Mouse (Mus musculus) ovary, postnatal 10 days (tissue): ENCODE measurements around the gene Gm16253.
A peak's percentile ranks its signal among the peaks of the same experiment; 100 is the strongest.

Source experiments
- DNase-seq: peaks from one replicate; pipeline ENCODE4 v3.0.0; 2022; ENCODE audit warnings: low spot score

The Gm16253 gene

DNA sequence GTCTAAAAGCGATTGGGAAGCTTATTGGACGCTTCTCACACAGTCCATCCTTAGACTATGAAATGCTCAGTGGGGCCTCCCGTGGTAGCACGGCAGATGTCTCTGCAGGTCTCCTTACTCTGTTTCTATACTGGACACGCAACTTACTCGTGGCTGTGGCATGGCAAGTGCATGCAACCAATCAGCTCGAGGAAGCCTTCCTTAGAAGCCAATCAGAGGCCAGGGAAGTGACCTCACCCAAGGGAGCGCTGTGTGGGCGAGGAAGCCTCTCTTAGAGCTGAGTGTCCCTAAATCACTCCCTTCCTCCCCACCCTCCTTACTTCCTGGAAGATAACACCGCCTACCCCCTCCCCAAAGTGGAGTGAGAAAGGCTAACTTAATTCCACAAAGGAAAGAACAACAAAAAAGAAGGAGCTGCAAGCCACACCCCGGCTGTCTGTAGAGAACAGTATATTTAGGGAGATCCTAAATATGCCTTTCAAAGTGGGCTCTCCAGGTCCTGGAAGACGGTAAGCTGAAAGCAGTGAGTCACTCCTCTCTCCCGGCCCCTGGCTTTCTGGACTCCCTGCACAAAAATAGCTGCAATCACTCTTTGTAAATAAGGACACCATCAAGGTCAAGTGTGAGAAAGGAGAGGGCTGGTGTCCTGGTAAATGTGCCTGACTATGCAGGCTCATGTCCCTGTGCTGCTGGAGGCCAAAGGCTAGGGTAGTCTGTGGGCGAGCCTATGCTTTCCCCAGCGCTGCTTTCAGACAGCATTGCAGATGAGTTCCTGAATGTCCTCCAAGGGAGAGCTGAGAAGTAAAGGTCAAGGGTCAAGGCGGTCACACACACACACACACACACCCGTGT is at the start of gene Gm16253:
TSS of gene Gm16253 (plus strand) at position 295 of the 852 bp plus-strand sequence.
- DNase-seq, result peak; percentile 81

GRCm38 (mm10) chr3:96528506-96528905 is 48.3 kb upstream of the Gm16253 start:
- DNase-seq, result no peak

DNA sequence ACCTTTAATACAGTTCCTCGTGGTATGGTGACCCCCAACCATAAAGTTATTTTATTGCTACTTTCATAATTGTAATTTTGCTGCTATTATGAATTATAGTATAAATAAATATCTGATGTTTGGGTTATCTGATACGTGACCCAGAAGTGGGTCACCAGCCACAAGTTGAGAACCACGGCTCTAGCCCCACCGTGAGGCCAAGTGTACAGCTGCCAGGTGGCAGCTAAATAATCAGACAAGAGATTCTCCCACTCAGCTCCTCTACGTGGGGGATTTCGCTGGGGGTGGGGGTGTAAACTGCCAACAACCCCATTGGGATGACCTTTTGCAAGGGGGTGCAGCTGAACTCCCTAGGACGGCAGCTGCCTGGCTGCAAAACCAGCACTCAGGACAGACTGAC is 44.7 kb upstream of the Gm16253 start:
- DNase-seq, result no peak

- DNase-seq, result no peak
Measured at GRCm38 (mm10) chr3:96534300-96534699, 42.5 kb upstream of the Gm16253 start.

GRCm38 (mm10) chr3:96539316-96539715 is 37.5 kb upstream of the Gm16253 start:
- no peak for DNase-seq

DNA sequence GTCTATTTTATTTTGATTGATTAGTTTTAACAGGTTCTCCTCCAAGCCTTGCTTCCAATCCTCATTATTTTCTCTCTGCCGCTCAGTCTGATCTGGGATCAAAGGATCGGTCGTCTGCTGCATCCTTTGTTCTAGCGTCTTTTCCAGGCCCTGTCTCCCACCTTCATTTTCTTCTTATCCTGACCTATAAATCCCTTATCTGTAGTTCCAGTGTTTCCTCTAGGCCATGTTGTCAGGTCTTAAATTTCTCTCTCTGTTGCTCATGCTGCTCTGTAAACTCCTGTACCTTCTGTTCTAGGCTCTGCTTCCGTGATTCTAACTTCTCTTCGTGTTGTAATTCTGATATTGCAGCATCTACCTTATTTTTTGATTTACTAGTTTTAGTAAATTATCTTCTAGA is 36.0 kb upstream of the Gm16253 start:
- no peak for DNase-seq

- DNase-seq, result no peak
Measured at GRCm38 (mm10) chr3:96541328-96542078, 35.3 kb upstream of the Gm16253 start.

DNA sequence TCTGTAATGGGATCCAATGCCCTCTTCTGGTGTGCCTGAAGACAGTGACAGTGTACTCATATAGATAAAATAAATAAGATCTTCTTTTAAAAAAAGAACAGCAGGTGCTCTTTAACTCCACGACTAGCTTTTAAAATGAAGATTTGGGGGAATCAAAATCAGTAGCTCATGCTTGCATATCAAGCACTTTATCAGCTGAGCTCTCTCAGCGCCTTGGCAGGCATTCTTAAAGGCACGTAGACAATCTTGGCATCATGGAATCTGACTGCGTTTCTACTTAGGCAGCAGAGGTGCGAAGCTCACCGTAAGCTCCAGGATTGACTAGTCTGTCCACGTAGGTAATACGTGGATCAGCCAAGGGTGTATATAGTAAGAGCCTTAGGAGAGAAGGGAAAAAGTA is 34.2 kb upstream of the Gm16253 start:
- no peak for DNase-seq

DNA sequence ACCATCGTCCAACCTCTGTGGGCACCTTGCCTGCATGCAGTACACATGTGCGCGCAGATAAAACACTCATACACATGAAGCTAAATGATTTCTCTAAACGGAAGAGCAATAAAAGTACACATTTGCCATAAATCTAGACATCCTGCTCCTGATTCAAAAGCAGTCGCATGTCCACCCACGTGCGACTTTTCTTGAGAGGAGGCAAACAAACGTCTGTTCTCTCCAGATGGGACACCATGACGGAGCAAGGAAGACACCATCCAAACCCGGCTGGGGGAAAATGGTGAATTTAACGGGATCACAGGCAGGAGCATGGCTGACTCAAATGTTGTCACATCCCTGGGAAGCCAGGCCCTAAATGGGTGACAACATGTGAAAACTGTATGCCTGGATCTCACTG is 33.4 kb upstream of the Gm16253 start:
- no peak for DNase-seq

- no peak for DNase-seq
Measured at GRCm38 (mm10) chr3:96545565-96545964, 31.2 kb upstream of the Gm16253 start.

DNA sequence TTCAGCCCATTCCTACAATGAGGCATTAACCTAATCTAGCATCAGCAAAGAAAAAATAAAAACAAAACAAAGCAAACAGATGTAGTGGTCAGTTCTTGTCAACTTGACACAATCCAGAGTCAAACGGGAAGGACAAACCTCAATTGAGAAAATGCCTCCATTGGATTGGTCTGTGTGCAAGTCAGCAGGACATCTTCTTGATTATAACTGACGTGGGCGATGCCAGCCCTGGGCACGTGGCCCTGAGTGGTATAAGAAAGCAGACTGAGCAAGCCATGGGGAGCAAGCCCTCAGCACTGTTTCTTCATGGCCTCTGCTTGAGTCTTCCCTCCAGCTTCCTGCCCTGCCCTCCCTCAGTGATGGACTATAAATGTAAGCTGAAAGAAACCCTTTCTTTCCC is 29.9 kb upstream of the Gm16253 start:
- DNase-seq, result no peak

- DNase-seq, result no peak
Measured at GRCm38 (mm10) chr3:96547389-96547960, 29.3 kb upstream of the Gm16253 start.

DNA sequence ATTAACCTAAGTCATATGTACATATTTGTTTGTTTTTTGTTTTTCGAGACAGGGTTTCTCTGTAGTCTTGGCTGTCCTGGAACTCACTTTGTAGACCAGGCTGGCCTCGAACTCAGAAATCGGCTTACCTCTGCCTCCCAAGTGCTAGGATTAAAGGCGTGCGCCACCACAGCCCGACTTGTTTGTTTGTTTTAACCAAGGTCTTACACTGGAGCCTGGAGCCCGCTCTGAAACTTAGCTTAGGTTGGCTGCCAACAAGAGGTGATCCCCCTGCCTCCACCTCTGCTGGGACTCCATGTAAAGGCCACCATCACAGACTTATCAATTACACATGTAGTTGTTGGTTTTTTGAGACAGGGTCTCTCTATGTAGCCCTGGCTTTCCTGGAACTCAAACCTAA is 28.0 kb upstream of the Gm16253 start:
- DNase-seq, result no peak

GRCm38 (mm10) chr3:96549346-96549745 is 27.4 kb upstream of the Gm16253 start:
- no peak for DNase-seq

DNA sequence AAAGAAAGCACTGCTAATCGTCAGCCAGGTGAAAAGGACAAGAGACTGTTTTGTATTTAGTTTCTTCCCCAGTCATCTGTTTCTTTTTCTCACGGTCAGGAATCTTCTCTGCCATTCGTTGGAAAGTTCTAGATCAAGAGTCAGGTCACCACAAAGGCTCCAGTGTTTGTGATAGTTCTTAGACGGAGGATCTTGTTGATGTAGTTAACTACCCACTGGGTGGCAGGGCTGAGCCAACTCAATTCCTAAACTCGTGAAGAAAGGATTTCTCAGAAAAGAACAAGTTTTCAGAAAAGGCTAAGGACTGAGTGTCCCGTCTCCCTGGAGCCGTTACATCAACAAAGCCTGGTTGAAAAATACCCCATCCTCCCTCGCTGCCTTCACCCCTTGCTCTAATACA is 25.6 kb upstream of the Gm16253 start:
- no peak for DNase-seq

DNA sequence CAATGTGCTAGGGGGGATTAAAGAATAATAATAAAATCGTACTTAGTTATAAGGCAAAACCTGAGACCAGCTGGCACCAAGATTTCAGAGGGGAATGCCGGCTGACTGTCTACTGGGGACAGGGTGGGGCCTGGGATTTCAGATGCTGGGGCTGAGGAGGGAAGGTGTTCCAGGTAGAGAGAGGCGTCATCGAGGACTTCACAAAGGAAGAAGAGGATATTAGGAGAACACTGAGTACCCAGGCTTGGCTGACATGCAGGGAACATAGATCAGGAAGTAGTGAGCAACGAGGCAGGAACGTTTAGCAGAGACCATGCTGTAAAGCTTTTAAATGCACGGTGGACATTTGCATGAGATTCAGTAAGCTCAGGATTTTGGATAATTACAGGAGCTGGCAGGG is 24.9 kb upstream of the Gm16253 start:
- no peak for DNase-seq

- DNase-seq, result no peak
Measured at GRCm38 (mm10) chr3:96553601-96554000, 23.2 kb upstream of the Gm16253 start.

GRCm38 (mm10) chr3:96554251-96554650 is 22.5 kb upstream of the Gm16253 start:
- no peak for DNase-seq

DNA sequence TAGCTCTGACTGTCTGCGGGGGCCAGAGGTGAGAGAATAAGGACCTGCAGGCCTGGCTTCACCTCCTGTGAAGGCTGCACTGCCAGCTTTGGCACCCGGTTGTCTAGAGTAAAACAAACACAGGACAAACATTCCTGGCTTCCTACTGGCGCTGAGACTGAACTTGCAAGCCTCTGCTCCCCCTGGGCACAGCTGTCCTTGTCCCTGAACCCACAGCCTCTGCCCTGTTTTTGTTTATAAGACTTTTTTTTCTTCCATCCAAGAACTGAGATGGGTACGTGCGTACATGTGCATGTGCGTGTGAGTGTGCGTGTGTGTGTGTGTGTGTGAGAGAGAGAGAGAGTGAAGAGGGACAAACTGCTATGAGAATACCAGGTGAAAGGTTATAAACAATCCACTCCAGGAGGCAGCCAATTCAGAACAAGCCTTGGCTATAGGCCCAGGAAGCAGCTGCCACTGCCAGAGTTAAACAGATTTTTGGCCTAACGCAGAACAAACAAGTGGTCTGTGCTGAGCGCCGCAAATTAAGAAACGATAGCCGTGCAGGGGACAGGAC is 21.7 kb upstream of the Gm16253 start:
- no peak for DNase-seq

DNA sequence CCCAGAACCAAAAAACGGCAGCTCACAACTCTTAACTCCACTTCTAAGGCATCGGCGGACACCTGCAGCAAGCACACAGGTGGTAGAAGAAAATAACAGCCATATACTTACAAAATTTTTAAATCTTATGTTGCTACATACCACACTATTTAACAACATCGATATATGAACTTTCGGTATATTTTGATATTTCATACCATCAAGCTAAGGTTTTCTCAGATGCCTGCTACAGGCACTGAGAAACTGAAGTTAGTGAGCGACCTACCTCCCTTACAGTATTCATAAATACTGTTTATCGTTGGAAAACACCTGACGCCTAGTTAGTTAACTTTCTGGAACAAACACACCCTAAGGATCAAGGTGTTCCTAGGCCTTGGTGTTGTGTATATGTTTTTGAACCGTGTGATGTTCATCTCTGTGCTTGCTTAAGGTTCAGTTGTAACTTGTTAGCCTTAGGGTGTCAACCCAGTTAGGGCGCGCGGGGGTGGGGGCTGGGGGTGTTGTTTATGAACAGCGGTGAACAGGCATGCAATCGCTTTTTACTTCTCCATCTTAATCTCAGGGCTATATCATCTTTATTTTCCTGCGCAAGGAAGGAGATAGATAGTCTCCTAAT is 20.7 kb upstream of the Gm16253 start:
- DNase-seq, result no peak

GRCm38 (mm10) chr3:96556651-96557635 is 19.8 kb upstream of the Gm16253 start:
- no peak for DNase-seq
